Mouse (Mus musculus): Measurements from ENCODE around the gene Vgll4. TPM values are rescaled to one million over a fixed set of nuclear protein-coding genes. Genes with fewer than 3 reads are reported as not detected.

Vgll4 gene
- polyA plus RNA-seq (2017; shearing (Covaris generic)): 148 TPM

DNA sequence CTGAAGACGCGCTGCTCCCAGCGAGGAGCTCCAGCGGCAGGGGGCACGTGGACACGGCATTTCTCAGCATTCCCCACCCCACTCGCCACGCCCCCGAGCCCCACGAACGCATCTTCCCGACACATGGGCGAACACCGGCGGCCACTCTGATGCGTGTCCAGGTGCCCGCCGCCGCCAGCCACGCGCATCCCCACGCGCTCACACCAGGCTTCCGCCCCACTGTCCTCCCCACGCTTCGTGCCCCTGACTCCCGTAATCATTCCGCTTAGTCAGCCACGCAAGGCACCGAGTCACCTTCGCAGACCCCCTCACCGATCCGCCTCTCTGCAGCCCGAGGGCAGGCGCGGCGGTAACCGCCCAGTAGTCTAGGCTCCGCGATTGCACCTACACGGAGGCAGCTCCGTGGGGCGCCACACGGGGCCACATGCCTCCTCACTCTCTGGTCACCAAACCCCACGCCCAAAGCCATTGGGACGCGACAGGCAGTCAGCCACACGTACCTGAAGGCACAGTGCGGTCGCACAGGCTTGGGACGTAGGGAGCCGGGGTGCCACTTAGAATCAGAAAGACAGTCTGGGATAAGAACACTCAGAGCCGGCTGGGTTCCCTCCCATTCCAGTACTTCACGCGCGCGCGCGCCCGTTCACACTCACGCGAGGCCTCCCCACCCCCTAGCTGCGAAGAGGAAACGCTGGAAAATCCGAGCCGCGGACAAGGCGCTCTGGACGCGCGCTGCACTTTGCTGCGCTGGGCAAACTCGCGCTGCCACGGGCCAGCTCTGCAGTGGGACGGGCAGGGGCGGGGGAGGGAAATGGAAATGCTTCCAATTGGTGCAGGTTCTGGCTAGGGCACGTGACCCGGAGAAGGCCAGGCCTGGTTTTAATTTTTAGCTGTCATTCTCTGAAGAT is at the start of gene Vgll4:
TSS of gene Vgll4 (minus strand) at position 782 of the 908 bp plus-strand sequence.

Other genes with a start within 250 kb of the Vgll4 start
- 27.0 TPM for gene Tamm41, start 67.9 kb upstream of the Vgll4 start, polyA plus RNA-seq (2017; shearing (Covaris generic))
- not detected for gene Syn2, start 164.9 kb upstream of the Vgll4 start, polyA plus RNA-seq (2017; shearing (Covaris generic))

Measured in CD4-positive, CD25-positive, alpha-beta regulatory T cell, adult 9 weeks (primary cell).